Mouse (Mus musculus) v-Abl transformed pro-B cells (cell line): Measurements from ENCODE around the gene Gm1527.
"Not testable (repeated sequence)": the region's sequence is repeated elsewhere in the genome, so short reads cannot be mapped to it uniquely, and the experiment has no call there.

Experiments used
- in situ Hi-C, 2 experiments: fragments of 400-800 bp; cut with MboI; formaldehyde crosslinking; loops; one replicate each; pipeline ENCODE4 v1.15.1; 2025; ENCODE audit not compliant: unreplicated experiment in 2 of 2

Gene Gm1527

GRCm38 (mm10) chr3:28892317-28892716, at the start of gene Gm1527:
Gene Gm1527 (plus strand): TSS chr3:28892617.
- in situ Hi-C loops = no loop called here

GRCm38 (mm10) chr3:28843231-28843630, 49.2 kb upstream of the Gm1527 start:
- in situ Hi-C loops = no loop called here

GRCm38 (mm10) chr3:28847115-28847514, 45.3 kb upstream of the Gm1527 start:
- in situ Hi-C loops = no loop called here

GRCm38 (mm10) chr3:28852174-28852573, 40.2 kb upstream of the Gm1527 start:
- in situ Hi-C loops = not testable (repeated sequence)

GRCm38 (mm10) chr3:28859630-28860392, 32.6 kb upstream of the Gm1527 start:
- in situ Hi-C loops = not testable (repeated sequence)

GRCm38 (mm10) chr3:28896966-28897365, 4.5 kb downstream of the Gm1527 start:
- in situ Hi-C loops = not testable (repeated sequence)

- in situ Hi-C loops = loop anchor here (5.0 to 25.0 kb wide), 3 partner anchors 149 to 1504 kb away; no protein-coding TSS in a partner anchor
Observed at GRCm38 (mm10) chr3:28965931-28966330, 73.5 kb downstream of the Gm1527 start.

- in situ Hi-C loops = loop anchor here (5.0 to 25.0 kb wide), 3 partner anchors 152 to 1507 kb away; no protein-coding TSS in a partner anchor
Observed at GRCm38 (mm10) chr3:28968851-28969250, 76.4 kb downstream of the Gm1527 start.
